Mouse (Mus musculus): Measurements from ENCODE around the gene Acvr2a.
A peak's percentile ranks its signal among the peaks of the same experiment; 100 is the strongest.

Acvr2a gene

GRCm38 (mm10) chr2:48868199-48868913, 54.4 kb downstream of the Acvr2a start:
- DNase-seq (ENCODE audit: extremely low read depth, low read depth): no peak

- peak; percentile 27 for DNase-seq (ENCODE audit: extremely low read depth, low read depth)
These were observed 72.0 kb downstream of the Acvr2a start for GRCm38 (mm10) chr2:48885945-48886344.

DNA sequence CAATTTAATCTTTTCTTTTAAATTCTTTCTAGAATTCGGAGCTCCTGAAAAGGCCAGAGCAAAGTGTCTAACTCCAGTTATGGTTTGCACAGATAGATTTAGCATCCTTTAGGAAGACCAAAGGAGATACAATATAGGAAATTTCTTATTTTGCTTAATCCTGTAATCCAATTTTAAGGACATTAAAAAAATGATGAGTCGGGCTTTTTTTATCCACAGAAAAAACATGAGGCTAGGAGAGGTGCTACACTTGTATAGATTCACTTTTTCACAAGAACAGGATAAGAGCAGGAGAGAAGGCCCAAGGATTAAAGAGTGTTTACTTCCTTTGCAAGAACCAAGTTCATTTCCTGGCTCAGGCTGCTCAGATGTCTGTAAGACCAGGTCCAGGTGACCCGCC, 81.3 kb downstream of the Acvr2a start:
- DNase-seq (ENCODE audit: extremely low read depth, low read depth): no peak

GRCm38 (mm10) chr2:48908866-48909265, 95.0 kb downstream of the Acvr2a start:
- DNase-seq (ENCODE audit: extremely low read depth, low read depth): no peak

- no peak for DNase-seq (ENCODE audit: extremely low read depth, low read depth)
These were observed 100.3 kb downstream of the Acvr2a start for GRCm38 (mm10) chr2:48914185-48914584.

GRCm38 (mm10) chr2:48915832-48916231, 101.9 kb downstream of the Acvr2a start:
- no peak for DNase-seq (ENCODE audit: extremely low read depth, low read depth)

- no peak for DNase-seq (ENCODE audit: extremely low read depth, low read depth)
These were observed 121.1 kb downstream of the Acvr2a start for GRCm38 (mm10) chr2:48935058-48935457.

GRCm38 (mm10) chr2:48947761-48948160, 133.9 kb downstream of the Acvr2a start:
- DNase-seq (ENCODE audit: extremely low read depth, low read depth): no peak

DNA sequence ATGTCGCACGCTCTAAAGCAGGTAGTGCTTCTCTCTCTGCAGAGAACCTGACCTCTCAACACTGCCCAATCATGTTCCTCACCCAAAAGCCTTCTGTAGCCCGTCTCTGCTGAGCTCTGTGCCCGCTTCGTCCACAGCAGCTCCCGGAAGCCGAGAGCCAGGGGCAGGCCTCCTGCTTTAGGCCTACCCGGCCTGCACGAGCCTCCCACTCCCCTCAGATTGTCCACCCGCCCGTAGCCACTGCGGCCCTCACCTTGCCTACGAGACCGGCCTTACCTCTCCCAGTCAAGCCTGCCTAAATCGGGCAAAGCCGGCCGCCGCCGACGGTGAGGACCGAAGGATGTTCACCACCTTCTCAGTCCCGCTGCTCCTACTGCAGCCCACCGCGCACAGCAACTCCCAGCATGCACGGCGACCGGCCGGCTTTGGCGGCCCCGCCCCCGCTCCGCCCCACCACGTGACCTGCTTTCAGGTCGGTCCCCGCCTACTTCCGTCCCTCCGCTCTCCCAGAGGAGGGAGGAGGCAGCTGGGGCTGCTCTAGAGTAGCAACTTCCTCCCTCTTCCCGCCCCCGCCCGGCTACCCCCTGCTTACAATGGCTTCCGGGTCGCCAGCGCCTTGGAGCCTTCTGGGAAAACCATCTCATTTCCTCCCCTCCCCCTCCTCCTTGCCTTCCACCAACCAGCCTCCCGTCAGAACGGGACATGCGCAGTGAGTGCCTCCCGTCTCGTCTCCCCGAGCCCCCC, 135.1 kb downstream of the Acvr2a start, which contains the start of gene Mbd5:
Mbd5 (plus strand) TSS at position 668 of the 744 bp plus-strand sequence.
- DNase-seq (ENCODE audit: extremely low read depth, low read depth): peak; percentile 95

DNA sequence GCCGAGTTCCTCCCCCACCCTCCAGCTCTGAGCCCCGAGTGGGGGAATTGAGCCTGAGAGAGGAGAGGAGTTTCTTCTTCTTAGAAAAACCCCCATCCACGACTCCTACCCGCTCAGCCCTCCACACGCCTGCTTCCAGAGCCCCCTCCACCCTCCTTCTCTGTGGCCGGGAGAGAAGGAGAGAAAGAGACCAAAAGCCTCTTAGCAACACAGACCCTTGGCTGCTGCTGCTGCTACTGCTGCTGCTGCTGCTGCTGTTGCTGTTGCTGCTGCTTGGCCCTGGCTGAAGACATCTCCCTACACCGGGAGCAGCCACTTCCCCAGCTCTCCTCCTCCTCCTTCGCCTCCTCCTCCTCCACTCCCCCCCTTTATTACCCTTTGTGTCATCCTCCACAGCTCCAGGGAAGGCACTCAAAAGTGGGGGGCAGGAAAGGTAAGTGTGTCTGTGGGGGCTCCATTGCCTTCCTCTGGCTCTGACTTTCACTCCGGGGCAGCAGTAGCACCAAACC, 135.9 kb downstream of the Acvr2a start:
- peak; percentile 35 for DNase-seq (ENCODE audit: extremely low read depth, low read depth)

GRCm38 (mm10) chr2:48950252-48950315, 136.2 kb downstream of the Acvr2a start, which contains the start of gene Orc4:
Orc4 (minus strand) TSS chr2:48950277.
- DNase-seq (ENCODE audit: extremely low read depth, low read depth): no peak

- peak; percentile 35 for DNase-seq (ENCODE audit: extremely low read depth, low read depth)
These were observed 136.5 kb downstream of the Acvr2a start for GRCm38 (mm10) chr2:48950316-48950880.

All from MEL-GATA-1-ER (cell line).